Mouse (Mus musculus) midbrain, embryonic 10.5 days (tissue): ENCODE data around the gene Vmn1r85. TPM values are rescaled to one million over a fixed set of nuclear protein-coding genes. Genes with fewer than 3 reads are reported as not detected.

Experiments used
- DNase-seq: peaks from one replicate; pipeline ENCODE4 v3.0.0-alpha.2; 2017; ENCODE audit warnings: low spot score
- H3K27ac ChIP-seq: fragments of 300-500 bp; sonication (generic); replicated peaks from 2 replicates; pipeline ENCODE4 v1.5.1; 2016; ENCODE audit warnings: mild to moderate bottlenecking
- H3K27me3 ChIP-seq: fragments of 300-500 bp; sonication (generic); 2 replicates; pipeline ENCODE4 v1.6.1; 2016; ENCODE audit warnings: low read depth, mild to moderate bottlenecking; ENCODE audit not compliant: poor library complexity, severe bottlenecking
- H3K36me3 ChIP-seq: fragments of 300-500 bp; sonication (generic); 2 replicates; pipeline ENCODE4 v1.6.1; 2016; ENCODE audit warnings: mild to moderate bottlenecking, moderate library complexity
- H3K4me1 ChIP-seq: fragments of 300-500 bp; sonication (generic); 2 replicates; pipeline ENCODE4 v1.6.1; 2016
- H3K4me3 ChIP-seq: fragments of 300-500 bp; sonication (generic); 2 replicates; pipeline ENCODE4 v1.5.1; 2016; ENCODE audit warnings: mild to moderate bottlenecking, moderate library complexity
- H3K9me3 ChIP-seq: fragments of 300-500 bp; sonication (generic); replicated peaks from 2 replicates; pipeline ENCODE4 v1.6.1; 2016; ENCODE audit warnings: mild to moderate bottlenecking
- WGBS: fragments of 180-500 bp; shearing (Covaris S2); methylation state at CpG from one replicate; pipeline ENCODE4 v1.1.7; 2016; 5-methylcytosine and 5-hydroxymethylcytosine counted together
- polyA plus RNA-seq: library from polyadenylated mRNA; unstranded; fragments of >200 nt; fragmentation: Nextera tagmentation; extraction: Ambion mirVana; gene quantifications from 2 replicates; pipeline ENCODE4 v1.2.1, GENCODE M21; 2016

Gene Vmn1r85
- polyA plus RNA-seq, 1 experiment from 2014 or later: not detected

DNA sequence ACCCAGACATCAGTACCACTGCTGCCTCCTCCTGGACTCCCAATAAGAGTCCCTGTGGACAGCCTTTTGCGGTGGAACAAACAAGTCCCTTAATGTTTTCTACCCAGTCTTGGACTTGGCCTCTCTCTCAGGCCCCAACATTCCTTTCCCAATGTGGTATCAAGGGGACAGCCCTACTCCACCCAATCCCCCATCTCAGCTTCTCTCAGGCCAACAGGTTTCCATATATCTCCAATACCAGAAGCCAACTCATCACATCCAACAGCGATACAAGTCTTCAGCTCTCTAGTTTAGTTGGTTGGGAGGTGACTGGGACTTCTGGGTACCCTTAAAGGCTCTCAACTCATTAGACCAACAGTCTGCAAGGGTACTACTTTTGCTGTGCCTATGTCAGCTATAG, 41.5 kb downstream of the Vmn1r85 start:
- peak overlapping the region; percentile 65 for H3K4me3 ChIP-seq
- no peaks in the 10 kb centered on the region for H3K27me3 ChIP-seq
- 89% methylated on average over 2 of the region's 2 CpGs for WGBS
- H3K36me3 ChIP-seq: no peaks in the 10 kb centered on the region
- no peaks in the 10 kb centered on the region for H3K9me3 ChIP-seq
- H3K27ac ChIP-seq: peak overlapping the region; percentile 96
- DNase-seq: no peak
- H3K4me1 ChIP-seq: peaks cover 13% of the 10 kb centered on the region

DNA sequence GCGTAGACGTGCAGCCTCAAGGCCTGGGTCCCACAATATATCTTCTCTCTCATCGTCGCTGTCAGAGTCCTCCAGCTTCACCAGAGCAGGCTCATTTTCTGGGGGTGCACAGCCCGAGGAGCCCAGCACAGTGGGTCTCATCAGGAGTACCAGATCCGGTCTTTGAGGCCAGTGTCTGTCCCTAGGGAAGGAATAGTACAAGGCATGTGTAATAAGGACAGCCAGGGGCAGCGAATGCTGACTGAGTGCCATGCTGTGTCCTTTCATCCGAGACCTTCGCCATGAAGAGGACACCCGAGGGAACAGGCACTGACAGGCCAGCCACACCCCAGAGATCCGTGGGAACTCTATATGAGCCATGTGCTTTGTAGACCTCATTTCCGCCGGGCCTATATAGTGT, 42.0 kb downstream of the Vmn1r85 start:
- WGBS: 88% methylated on average over 13 of the region's 13 CpGs
- H3K4me1 ChIP-seq: peaks cover 13% of the 10 kb centered on the region
- H3K4me3 ChIP-seq: no peak overlapping the region

GRCm38 (mm10) chr7:13046084-13046483, 48.9 kb downstream of the Vmn1r85 start:
- H3K4me1 ChIP-seq: peaks cover 17% of the 10 kb centered on the region
- H3K4me3 ChIP-seq: no peak overlapping the region
- peaks cover 11% of the 10 kb centered on the region for H3K9me3 ChIP-seq
- peaks cover 48% of the 10 kb centered on the region for H3K27me3 ChIP-seq
- DNase-seq: peak; percentile 49
- 30% methylated on average over 2 of the region's 2 CpGs for WGBS
- no peak overlapping the region for H3K27ac ChIP-seq
- peaks cover 3% of the 10 kb centered on the region; the same call in 1 of the 2 replicates for H3K36me3 ChIP-seq

More for the DNA sequence above, 42.0 kb downstream of the Vmn1r85 start:
- Histone ChIP-seq H3K9me3 (no peaks in the 10 kb centered on the region), H3K27ac (no peak overlapping the region), H3K36me3 (no peaks in the 10 kb centered on the region), H3K27me3 (no peaks in the 10 kb centered on the region)
- no peak for DNase-seq

- DNase-seq: no peak
- Histone ChIP-seq H3K36me3 (peaks cover 3% of the 10 kb centered on the region; the same call in 1 of the 2 replicates), H3K9me3 (peaks cover 11% of the 10 kb centered on the region), H3K27me3 (peaks cover 57% of the 10 kb centered on the region), H3K4me1 (peaks cover 31% of the 10 kb centered on the region), H3K27ac (peak overlapping the region; percentile 72), H3K4me3 (peak overlapping the region; percentile 63)
- WGBS: 3% methylated on average over 23 of the region's 23 CpGs
Observed at GRCm38 (mm10) chr7:13044254-13044625, 50.7 kb downstream of the Vmn1r85 start.

- DNase-seq: peak; percentile 64
- H3K36me3 ChIP-seq: peaks cover 3% of the 10 kb centered on the region; the same call in 1 of the 2 replicates
- peaks cover 57% of the 10 kb centered on the region for H3K27me3 ChIP-seq
- H3K4me1 ChIP-seq: peaks cover 37% of the 10 kb centered on the region
- 5% methylated on average over 88 of the region's 88 CpGs for WGBS
- H3K4me3 ChIP-seq: peak overlapping the region; percentile 63
- peaks cover 11% of the 10 kb centered on the region for H3K9me3 ChIP-seq
- peak overlapping the region; percentile 72 for H3K27ac ChIP-seq
Observed at GRCm38 (mm10) chr7:13043445-13044253, 51.3 kb downstream of the Vmn1r85 start.

GRCm38 (mm10) chr7:13043120-13043444, 51.9 kb downstream of the Vmn1r85 start:
- Histone ChIP-seq H3K9me3 (peaks cover 11% of the 10 kb centered on the region), H3K27ac (no peak overlapping the region), H3K4me3 (peak overlapping the region; percentile 63), H3K27me3 (peaks cover 57% of the 10 kb centered on the region), H3K4me1 (peaks cover 40% of the 10 kb centered on the region), H3K36me3 (peaks cover 3% of the 10 kb centered on the region; the same call in 1 of the 2 replicates)
- DNase-seq: no peak
- 39% methylated on average over 16 of the region's 16 CpGs for WGBS

DNA sequence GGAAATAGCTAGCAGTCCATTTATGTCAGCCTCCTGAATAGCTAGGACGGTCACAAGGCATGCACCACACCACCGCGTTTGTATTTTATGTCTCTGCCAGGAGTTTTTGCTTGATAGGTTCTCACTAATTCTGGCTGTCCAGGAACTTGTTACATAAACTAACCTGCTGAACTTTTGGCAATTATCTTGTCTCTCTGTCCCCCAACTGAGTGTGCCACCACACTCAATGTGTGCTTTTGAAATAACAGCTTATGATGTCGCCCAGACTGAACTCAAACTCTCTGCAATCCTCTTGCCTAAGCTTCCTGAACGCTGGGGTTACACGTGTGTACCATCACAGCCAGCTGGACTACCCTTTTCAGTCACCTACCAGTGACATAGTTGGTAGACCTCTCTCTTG, 52.5 kb downstream of the Vmn1r85 start:
- Histone ChIP-seq H3K9me3 (peaks cover 11% of the 10 kb centered on the region), H3K27ac (no peak overlapping the region), H3K4me3 (no peak overlapping the region), H3K4me1 (peaks cover 40% of the 10 kb centered on the region), H3K27me3 (peaks cover 57% of the 10 kb centered on the region), H3K36me3 (peaks cover 3% of the 10 kb centered on the region; the same call in 1 of the 2 replicates)
- WGBS: 77% methylated on average over 6 of the region's 6 CpGs
- DNase-seq: no peak

- WGBS: 91% methylated on average over 1 of the region's 1 CpGs
- peaks cover 49% of the 10 kb centered on the region for H3K4me1 ChIP-seq
- peaks cover 57% of the 10 kb centered on the region for H3K27me3 ChIP-seq
- H3K4me3 ChIP-seq: no peak overlapping the region
- H3K36me3 ChIP-seq: peaks cover 5% of the 10 kb centered on the region
- no peak for DNase-seq
- H3K27ac ChIP-seq: no peak overlapping the region
- peaks cover 11% of the 10 kb centered on the region for H3K9me3 ChIP-seq
Observed at GRCm38 (mm10) chr7:13041256-13041655, 53.7 kb downstream of the Vmn1r85 start.

DNA sequence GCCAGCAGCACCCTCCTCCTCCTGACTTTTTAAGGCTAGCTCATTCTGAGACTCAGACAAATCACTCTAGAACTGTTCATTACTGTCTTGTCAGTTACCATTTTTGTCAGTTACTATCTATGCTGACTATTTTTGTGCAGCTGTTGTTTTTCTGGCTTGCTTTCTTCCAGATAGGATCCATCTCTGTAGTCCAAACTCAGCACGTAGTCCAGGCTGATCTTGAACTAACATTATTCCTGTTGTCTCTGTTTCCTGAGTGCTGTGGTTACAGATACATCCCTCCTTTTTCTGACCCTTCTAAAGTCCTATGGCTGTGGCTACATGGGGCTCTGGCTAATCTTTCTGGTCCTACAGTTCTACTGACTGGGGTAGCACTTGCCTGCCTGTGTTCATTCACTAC, 55.8 kb downstream of the Vmn1r85 start:
- no peak for DNase-seq
- H3K27me3 ChIP-seq: peaks cover 40% of the 10 kb centered on the region
- peaks cover 59% of the 10 kb centered on the region for H3K4me1 ChIP-seq
- peaks cover 20% of the 10 kb centered on the region for H3K36me3 ChIP-seq
- 89% methylated on average over 1 of the region's 1 CpGs for WGBS
- peak overlapping the region; percentile 99 for H3K27ac ChIP-seq
- H3K9me3 ChIP-seq: peaks cover 11% of the 10 kb centered on the region
- peak overlapping the region; percentile 77 for H3K4me3 ChIP-seq

GRCm38 (mm10) chr7:13038621-13039169, 56.3 kb downstream of the Vmn1r85 start:
- WGBS: 28% methylated on average over 15 of the region's 15 CpGs
- no peak for DNase-seq
- peaks cover 59% of the 10 kb centered on the region for H3K4me1 ChIP-seq

GRCm38 (mm10) chr7:13037901-13038555, 56.9 kb downstream of the Vmn1r85 start, which contains the start of gene Ube2m:
Ube2m (minus strand) TSS chr7:13038275.
- under 1% methylated on average over 65 of the region's 65 CpGs for WGBS
- Histone ChIP-seq H3K4me3 (peak within 1 kb of the TSS; percentile 77), H3K27ac (peak within 1 kb of the TSS; percentile 99), H3K9me3 (peaks cover 4% of the 10 kb centered on the region), H3K36me3 (peaks cover 28% of the 10 kb centered on the region), H3K4me1 (peaks cover 59% of the 10 kb centered on the region), H3K27me3 (peaks cover 28% of the 10 kb centered on the region)
- peak; percentile 99 for DNase-seq

More at GRCm38 (mm10) chr7:13038621-13039169, 56.3 kb downstream of the Vmn1r85 start:
- Histone ChIP-seq H3K27me3 (peaks cover 35% of the 10 kb centered on the region), H3K27ac (peak overlapping the region; percentile 99), H3K9me3 (peaks cover 11% of the 10 kb centered on the region), H3K4me3 (peak overlapping the region; percentile 77), H3K36me3 (peaks cover 22% of the 10 kb centered on the region)

- Histone ChIP-seq H3K4me1 (peaks cover 66% of the 10 kb centered on the region), H3K36me3 (peaks cover 32% of the 10 kb centered on the region), H3K9me3 (no peaks in the 10 kb centered on the region), H3K27ac (peak overlapping the region; percentile 99), H3K27me3 (peaks cover 21% of the 10 kb centered on the region), H3K4me3 (peak overlapping the region; percentile 77)
- under 1% methylated on average over 32 of the region's 33 CpGs for WGBS
- no peak for DNase-seq
Observed at GRCm38 (mm10) chr7:13037366-13037765, 57.6 kb downstream of the Vmn1r85 start.
